Mouse (Mus musculus) brain, adult 10 weeks (tissue): ENCODE results near the gene Slc22a16. TPM values are rescaled to one million over a fixed set of nuclear protein-coding genes. Genes with fewer than 3 reads are reported as not detected.

ENCODE experiments used
- polyA plus RNA-seq: library from polyadenylated mRNA; stranded (reverse); fragments of 350-450 nt; fragmentation: Illumina TruSeq; extraction: RNeasy Lipid Tissue Mini Kit (QIAGEN cat#74804); gene quantifications from one replicate; pipeline ENCODE4 v1.2.3, GENCODE M21; 2015; ENCODE audit warnings: low read depth, low replicate concordance

Gene Slc22a16
- not detected for polyA plus RNA-seq

DNA sequence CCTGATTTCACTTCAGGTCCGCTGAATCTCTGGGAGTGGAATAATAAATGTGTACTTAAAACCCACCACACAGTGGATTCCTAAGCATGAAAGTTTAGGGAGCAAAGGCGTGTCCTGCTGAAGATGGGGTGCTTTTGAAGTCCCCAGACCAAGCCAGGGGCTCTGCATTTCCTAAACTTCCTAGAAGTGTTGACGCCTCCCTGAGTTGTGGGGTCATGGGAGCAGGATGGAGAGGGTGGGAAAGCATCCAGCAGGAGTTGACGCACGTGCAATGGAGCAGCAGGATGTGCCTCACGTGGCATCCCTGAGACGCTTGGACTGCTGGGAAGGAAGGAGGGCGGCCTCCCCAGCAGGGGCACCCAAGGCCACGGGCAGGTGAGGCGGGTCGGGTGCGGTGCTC lies at the start of gene Slc22a16:
Gene Slc22a16, plus strand, starts transcription at position 301 of the 400 bp plus-strand sequence.

DNA sequence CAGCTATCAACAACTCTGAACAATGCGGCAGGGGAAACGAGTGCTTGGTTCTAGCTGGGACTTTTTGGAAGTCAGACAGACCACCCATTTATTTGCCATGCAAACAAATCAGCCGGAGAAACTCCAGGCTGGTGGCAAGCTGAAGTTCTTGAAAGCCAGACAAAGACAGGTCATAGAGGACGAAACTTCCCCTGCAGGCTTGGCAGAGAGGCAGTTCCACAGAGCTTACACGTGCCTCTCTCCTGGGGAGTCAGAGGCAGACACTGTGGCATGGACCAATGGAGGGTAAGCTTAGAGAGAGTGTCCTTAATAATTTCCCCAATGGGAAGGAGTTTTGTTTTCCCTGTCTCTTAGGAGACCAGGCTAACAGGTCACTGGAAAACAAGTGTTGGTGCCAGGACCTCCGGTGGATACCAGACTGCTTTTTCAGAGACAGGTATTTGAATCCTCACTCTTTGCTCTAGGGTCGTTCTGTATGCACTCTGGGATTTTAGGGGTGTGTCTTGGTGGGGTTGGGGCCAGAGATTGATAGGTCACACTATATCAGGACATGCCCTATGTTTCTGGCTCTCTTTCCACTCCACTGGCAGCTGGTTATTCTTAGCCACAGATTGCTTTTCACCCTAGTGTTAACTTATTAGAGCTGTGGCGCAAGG lies 59.6 kb downstream of the Slc22a16 start, which contains the start of gene Ddo:
Gene Ddo, plus strand, starts transcription at position 356 of the 656 bp plus-strand sequence.

Other genes starting within 250 kb of the Slc22a16 start
- gene Cdk19, start 230.8 kb upstream of the Slc22a16 start, polyA plus RNA-seq, result 47.1 TPM
- gene Ddo, start 59.7 kb downstream of the Slc22a16 start, polyA plus RNA-seq, result 7.6 TPM
- 1.7 TPM for gene Mettl24, start 112.9 kb downstream of the Slc22a16 start, polyA plus RNA-seq